In the genomic region with DNA sequence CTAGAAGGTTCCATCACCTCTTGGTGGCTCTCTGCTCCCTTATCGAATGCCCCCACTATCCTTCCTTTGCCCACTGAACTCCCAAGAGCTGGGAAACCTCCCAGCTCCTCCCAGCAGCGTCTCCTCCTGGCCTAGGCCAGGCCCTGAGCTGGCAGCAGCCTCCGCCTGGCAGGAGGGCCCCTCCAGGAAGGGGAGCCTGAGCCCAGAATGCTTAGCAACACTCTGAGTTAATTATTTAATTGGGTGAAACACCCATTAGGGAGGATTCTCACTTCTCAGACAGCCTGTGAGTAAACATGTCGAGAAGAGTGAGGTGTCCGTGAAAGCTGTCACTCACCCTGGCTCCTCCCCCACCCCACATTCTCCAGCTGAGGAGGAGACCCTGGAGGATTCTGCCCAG, we compare ENCODE assay signal across 18 mouse cellular contexts. TPM values are rescaled to one million over a fixed set of nuclear protein-coding genes. Genes with fewer than 3 reads are reported as not detected.
DNase-seq lines count a peak whose midpoint lies in the region; ATAC-seq lines count a peak whose summit lies in the region.
"Had no signal": no experiment of that assay in that cellular context is flagged by ENCODE, and none has a peak within 500 bp of the region (broad histone marks: within the 10 kb centered on the region; RNA-seq: fewer than 3 reads in every experiment).

No protein-coding gene starts in this region.

- no peak for ATAC-seq in midbrain, embryonic 11.5 days (ENCODE audit: low FRiP score)
- no peak for ATAC-seq in midbrain, embryonic 14.5 days (ENCODE audit: low FRiP score, low TSS enrichment)

- no peaks in the 10 kb centered on the region for H3K36me3 ChIP-seq in midbrain, embryonic 11.5 days (ENCODE audit: control insufficient read depth, insufficient read depth, low read length)
- H3K36me3 ChIP-seq in midbrain, embryonic 14.5 days (ENCODE audit: control insufficient read depth, insufficient read depth, low read length) = no peaks in the 10 kb centered on the region
- H3K36me3 ChIP-seq in limb, embryonic 10.5 days = no peaks in the 10 kb centered on the region
- H3K36me3 ChIP-seq: embryonic facial prominence, embryonic 13.5 days; heart, embryonic 12.5 days; stomach, embryonic 15.5 days had no signal

- DNase-seq in cerebellum, postnatal 14 days = peak; percentile 11 to 12
- no peak for DNase-seq in cerebellum, adult 9-11 months
- DNase-seq in midbrain, embryonic 11.5 days (ENCODE audit: low spot score, missing footprints) = peak; percentile 65
- no peak for DNase-seq in midbrain, embryonic 14.5 days
- peak; percentile 74 for DNase-seq in kidney, adult 9 months
- no peak for DNase-seq in limb, embryonic 10.5 days (ENCODE audit: low spot score)
- DNase-seq in Muller cell, postnatal 12 days (ENCODE audit: inconsistent ontology term) = no peak
- no peak for DNase-seq in urinary bladder, adult 2 months (ENCODE audit: low spot score)
- DNase-seq: adrenal gland, postnatal 14 days; gastrocnemius, postnatal 14 days; heart, postnatal 4 days; lung, embryonic 14.5 days had no signal

- H3K27me3 ChIP-seq in midbrain, embryonic 11.5 days (ENCODE audit: control insufficient read depth, insufficient read depth, low read length) = no peaks in the 10 kb centered on the region
- no peaks in the 10 kb centered on the region for H3K27me3 ChIP-seq in midbrain, embryonic 14.5 days (ENCODE audit: control insufficient read depth, insufficient read depth, low read length)
- H3K27me3 ChIP-seq in limb, embryonic 10.5 days (ENCODE audit: low read depth, poor library complexity, severe bottlenecking) = peaks cover 10% of the 10 kb centered on the region
- H3K27me3 ChIP-seq: heart, embryonic 12.5 days; stomach, embryonic 15.5 days had no signal

- H3K9me3 ChIP-seq in midbrain, embryonic 11.5 days (ENCODE audit: control insufficient read depth, low read length) = no peaks in the 10 kb centered on the region; the same call in 1 of the 2 replicates
- H3K9me3 ChIP-seq in midbrain, embryonic 14.5 days (ENCODE audit: control insufficient read depth, low read length) = no peaks in the 10 kb centered on the region
- H3K9me3 ChIP-seq in limb, embryonic 10.5 days (replicated peaks) = no peaks in the 10 kb centered on the region
- H3K9me3 ChIP-seq: embryonic facial prominence, embryonic 13.5 days; stomach, embryonic 15.5 days had no signal

- H3K4me2 ChIP-seq in midbrain, embryonic 11.5 days = no peak overlapping the region
- no peak overlapping the region for H3K4me2 ChIP-seq in midbrain, embryonic 14.5 days (ENCODE audit: low read length)
- H3K4me2 ChIP-seq: embryonic facial prominence, embryonic 13.5 days; heart, embryonic 12.5 days; lung, embryonic 14.5 days; stomach, embryonic 15.5 days had no signal

- no peaks in the 10 kb centered on the region for H3K4me1 ChIP-seq in midbrain, embryonic 11.5 days (ENCODE audit: control insufficient read depth, insufficient read depth, low read length)
- no peaks in the 10 kb centered on the region for H3K4me1 ChIP-seq in midbrain, embryonic 14.5 days (ENCODE audit: control insufficient read depth, insufficient read depth, low read length)
- H3K4me1 ChIP-seq in limb, embryonic 10.5 days = peaks cover 6% of the 10 kb centered on the region
- H3K4me1 ChIP-seq: heart, embryonic 12.5 days; megakaryocyte, embryonic 14.5 days; stomach, embryonic 15.5 days had no signal

- no peak overlapping the region for H3K9ac ChIP-seq in midbrain, embryonic 11.5 days (ENCODE audit: low read length)
- H3K9ac ChIP-seq in midbrain, embryonic 14.5 days (replicated peaks; ENCODE audit: low read length) = no peak overlapping the region
- H3K9ac ChIP-seq: embryonic facial prominence, embryonic 13.5 days; heart, embryonic 12.5 days; lung, embryonic 14.5 days; stomach, embryonic 15.5 days had no signal

- H3K4me3 ChIP-seq in midbrain, embryonic 11.5 days (ENCODE audit: low read depth, low read length) = no peak overlapping the region
- H3K4me3 ChIP-seq in midbrain, embryonic 14.5 days (replicated peaks; ENCODE audit: low read depth, low read length) = no peak overlapping the region
- no peak overlapping the region for H3K4me3 ChIP-seq in limb, embryonic 10.5 days
- H3K4me3 ChIP-seq: embryonic facial prominence, embryonic 13.5 days; heart, embryonic 12.5 days; megakaryocyte, embryonic 14.5 days; stomach, embryonic 15.5 days had no signal

- no peak overlapping the region for H3K27ac ChIP-seq in midbrain, embryonic 11.5 days (ENCODE audit: low read depth, low read length)
- no peak overlapping the region for H3K27ac ChIP-seq in midbrain, embryonic 14.5 days (replicated peaks; ENCODE audit: low read depth, low read length)
- peak overlapping the region; percentile 17; the same call in 1 of the 2 replicates for H3K27ac ChIP-seq in limb, embryonic 10.5 days
- H3K27ac ChIP-seq: embryonic facial prominence, embryonic 13.5 days; stomach, embryonic 15.5 days had no signal

- WGBS in midbrain, embryonic 11.5 days = 36% methylated on average over 5 of the region's 5 CpGs
- WGBS in midbrain, embryonic 14.5 days = 38% methylated on average over 5 of the region's 5 CpGs
- WGBS in limb, embryonic 10.5 days = 22% methylated on average over 5 of the region's 5 CpGs

RNA-seq across cellular contexts. Expression of gene Noto, which starts 24.0 kb away (rescaled TPM):
- polyA plus RNA-seq in midbrain, embryonic 11.5 days (2014; fragmentation: Nextera tagmentation; extraction: Ambion mirVana) = not detected in 2 replicates
- polyA plus RNA-seq in midbrain, embryonic 14.5 days (2014; fragmentation: Nextera tagmentation; extraction: Ambion mirVana) = not detected in 2 replicates
- polyA plus RNA-seq in limb, embryonic 10.5 days (2016; fragmentation: Nextera tagmentation; extraction: Ambion mirVana) = not detected in 2 replicates
- not detected in 2 replicates for polyA plus RNA-seq in urinary bladder, adult 2 months (2012; rRNA removed)
- polyA plus RNA-seq: embryonic facial prominence, embryonic 13.5 days; heart, embryonic 12.5 days; large intestine, adult 2 months; liver, adult 2 months; stomach, embryonic 15.5 days had no signal

RNA-seq across cellular contexts. Expression of gene Rab11fip5, which starts 25.3 kb away (rescaled TPM):
- 4.2 and 4.7 TPM in 2 replicates for polyA plus RNA-seq in midbrain, embryonic 11.5 days (2014; fragmentation: Nextera tagmentation; extraction: Ambion mirVana)
- 15.0 and 15.7 TPM in 2 replicates for polyA plus RNA-seq in midbrain, embryonic 14.5 days (2014; fragmentation: Nextera tagmentation; extraction: Ambion mirVana)
- polyA plus RNA-seq in limb, embryonic 10.5 days (2016; fragmentation: Nextera tagmentation; extraction: Ambion mirVana) = 3.2 and 4.3 TPM in 2 replicates
- 56.5 and 58.1 TPM in 2 replicates for polyA plus RNA-seq in urinary bladder, adult 2 months (2012; rRNA removed)

RNA-seq across cellular contexts. Expression of gene Smyd5, which starts 32.1 kb away (rescaled TPM):
- polyA plus RNA-seq in midbrain, embryonic 11.5 days (2014; fragmentation: Nextera tagmentation; extraction: Ambion mirVana) = 52.1 and 52.6 TPM in 2 replicates
- 54.0 and 55.9 TPM in 2 replicates for polyA plus RNA-seq in midbrain, embryonic 14.5 days (2014; fragmentation: Nextera tagmentation; extraction: Ambion mirVana)
- 88.0 and 104 TPM in 2 replicates for polyA plus RNA-seq in limb, embryonic 10.5 days (2016; fragmentation: Nextera tagmentation; extraction: Ambion mirVana)
- polyA plus RNA-seq in urinary bladder, adult 2 months (2012; rRNA removed) = 20.6 and 28.0 TPM in 2 replicates

RNA-seq across cellular contexts. Expression of gene Cct7, which starts 51.6 kb away (rescaled TPM):
- polyA plus RNA-seq in midbrain, embryonic 11.5 days (2014; fragmentation: Nextera tagmentation; extraction: Ambion mirVana) = 666 and 672 TPM in 2 replicates
- polyA plus RNA-seq in midbrain, embryonic 14.5 days (2014; fragmentation: Nextera tagmentation; extraction: Ambion mirVana) = 589 and 591 TPM in 2 replicates
- 778 and 852 TPM in 2 replicates for polyA plus RNA-seq in limb, embryonic 10.5 days (2016; fragmentation: Nextera tagmentation; extraction: Ambion mirVana)
- polyA plus RNA-seq in urinary bladder, adult 2 months (2012; rRNA removed) = 154 and 155 TPM in 2 replicates

RNA-seq across cellular contexts. Expression of gene Pradc1, which starts 52.1 kb away (rescaled TPM):
- 24.6 and 29.4 TPM in 2 replicates for polyA plus RNA-seq in midbrain, embryonic 11.5 days (2014; fragmentation: Nextera tagmentation; extraction: Ambion mirVana)
- polyA plus RNA-seq in midbrain, embryonic 14.5 days (2014; fragmentation: Nextera tagmentation; extraction: Ambion mirVana) = 15.0 and 18.5 TPM in 2 replicates
- polyA plus RNA-seq in limb, embryonic 10.5 days (2016; fragmentation: Nextera tagmentation; extraction: Ambion mirVana) = 23.3 and 29.0 TPM in 2 replicates
- 14.1 and 17.2 TPM in 2 replicates for polyA plus RNA-seq in urinary bladder, adult 2 months (2012; rRNA removed)

Comparison
In these comparisons a context has a peak if more than half of its experiments do, and no peak if none do; other contexts are left out.
1. DNase-seq: peak in cerebellum, postnatal 14 days (2 of 2), midbrain, embryonic 11.5 days (single experiment) and kidney, adult 9 months (single experiment); none in cerebellum, adult 9-11 months (single experiment), midbrain, embryonic 14.5 days (single experiment), limb, embryonic 10.5 days (single experiment), Muller cell, postnatal 12 days (single experiment) and urinary bladder, adult 2 months (single experiment).